Mouse (Mus musculus) liver, embryonic 13.5 days (tissue): ENCODE data around the gene Htr1a. TPM values are rescaled to one million over a fixed set of nuclear protein-coding genes. Genes with fewer than 3 reads are reported as not detected.

Source experiments
- ATAC-seq: fragments of 200-750 bp; cut with Nextera tagmentation; 2 replicates; pipeline ENCODE4 v1.8.0; 2017; ENCODE audit warnings: low read depth, mild to moderate bottlenecking, moderate number of reproducible peaks, moderate library complexity
- DNase-seq: peaks from one replicate; pipeline ENCODE4 v3.0.0; 2022
- H3K27ac ChIP-seq: fragments of 300-500 bp; sonication (generic); 2 replicates; pipeline ENCODE4 v1.5.1; 2015; ENCODE audit warnings: moderate library complexity, mild to moderate bottlenecking, inconsistent platforms
- H3K27me3 ChIP-seq: fragments of 300-500 bp; sonication (generic); 2 replicates; pipeline ENCODE4 v1.6.1; 2015; ENCODE audit warnings: mild to moderate bottlenecking, inconsistent platforms
- H3K36me3 ChIP-seq: fragments of 300-500 bp; sonication (generic); 2 replicates; pipeline ENCODE4 v1.6.1; 2015; ENCODE audit warnings: mild to moderate bottlenecking, inconsistent platforms
- H3K4me1 ChIP-seq: fragments of 300-500 bp; sonication (generic); replicated peaks from 2 replicates; pipeline ENCODE4 v1.6.1; 2015; ENCODE audit warnings: inconsistent platforms
- H3K4me2 ChIP-seq: fragments of 300-500 bp; sonication (generic); 2 replicates; pipeline ENCODE4 v1.6.1; 2015; ENCODE audit warnings: inconsistent platforms, mild to moderate bottlenecking, moderate library complexity
- H3K4me3 ChIP-seq: fragments of 300-500 bp; sonication (generic); replicated peaks from 2 replicates; pipeline ENCODE4 v1.5.1; 2015; ENCODE audit warnings: mild to moderate bottlenecking, inconsistent platforms
- H3K9ac ChIP-seq: fragments of 300-500 bp; sonication (generic); 2 replicates; pipeline ENCODE4 v1.6.1; 2015; ENCODE audit warnings: mild to moderate bottlenecking, inconsistent platforms
- H3K9me3 ChIP-seq: fragments of 300-500 bp; sonication (generic); replicated peaks from 2 replicates; pipeline ENCODE4 v1.6.1; 2016; ENCODE audit warnings: inconsistent platforms
- WGBS: fragments of 180-500 bp; shearing (Covaris S2); methylation state at CpG from one replicate; pipeline ENCODE4 v1.1.7; 2015; ENCODE audit not compliant: insufficient replicate concordance; 5-methylcytosine and 5-hydroxymethylcytosine counted together
- polyA plus RNA-seq: library from polyadenylated mRNA; unstranded; fragments of >200 nt; fragmentation: Nextera tagmentation; extraction: Ambion mirVana; gene quantifications from 2 replicates; pipeline ENCODE4 v1.2.1, GENCODE M21; 2015

Htr1a gene
- not detected in 2 replicates for polyA plus RNA-seq

GRCm38 (mm10) chr13:105443339-105443738 is at the start of gene Htr1a:
TSS of gene Htr1a (plus strand) at chr13:105443639.
- peaks cover 39% of the 10 kb centered on the region for H3K27me3 ChIP-seq
- ATAC-seq = no peak
- WGBS = 10% methylated on average over 8 of the region's 8 CpGs
- H3K4me2 ChIP-seq = no peak within 1 kb of the TSS
- no peaks in the 10 kb centered on the region for H3K4me1 ChIP-seq
- no peak within 1 kb of the TSS for H3K4me3 ChIP-seq
- no peak within 1 kb of the TSS for H3K9ac ChIP-seq
- no peaks in the 10 kb centered on the region for H3K9me3 ChIP-seq
- H3K27ac ChIP-seq = no peak within 1 kb of the TSS
- DNase-seq = no peak
- H3K36me3 ChIP-seq = no peaks in the 10 kb centered on the region

DNA sequence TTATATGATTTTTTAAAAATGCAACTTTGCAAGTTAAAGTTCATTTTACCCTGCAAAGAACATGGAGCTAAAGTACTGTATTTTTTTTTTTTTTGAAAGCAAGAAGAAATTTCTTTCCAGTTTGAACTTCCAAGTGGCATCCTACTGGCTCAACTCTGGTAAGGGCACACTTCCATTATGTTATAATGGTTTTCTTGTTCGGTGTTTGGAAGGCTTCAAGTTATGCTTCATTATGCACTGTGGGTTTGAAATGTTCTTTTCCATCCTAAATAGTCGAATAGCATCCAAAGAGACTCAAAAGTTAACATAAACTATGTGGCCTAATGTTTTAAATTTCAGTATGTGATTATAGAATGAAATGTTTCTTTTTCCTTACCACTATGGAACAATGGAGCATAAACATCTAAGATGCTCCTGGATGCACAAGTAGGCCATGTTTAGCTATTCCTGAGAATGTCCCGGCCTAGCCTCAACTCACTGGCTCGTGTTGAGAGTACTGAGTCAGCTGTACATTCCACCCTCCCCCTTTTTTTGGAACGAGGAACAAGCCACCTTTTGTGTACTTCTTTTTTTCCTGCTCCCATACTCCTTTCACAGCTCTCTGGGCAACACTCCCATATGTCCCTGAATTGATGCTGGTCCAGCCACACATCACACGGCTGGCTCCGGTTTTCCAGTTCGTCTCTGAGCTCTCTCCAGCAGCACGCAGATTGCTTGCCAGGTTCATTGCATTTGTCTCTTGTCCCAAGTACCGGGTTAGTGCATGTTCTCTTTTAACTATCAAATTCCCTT is 31.7 kb upstream of the Htr1a start:
- Histone ChIP-seq H3K4me3 (no peak overlapping the region), H3K9ac (no peak overlapping the region), H3K4me1 (no peaks in the 10 kb centered on the region), H3K4me2 (no peak overlapping the region), H3K9me3 (no peaks in the 10 kb centered on the region), H3K36me3 (no peaks in the 10 kb centered on the region), H3K27me3 (no peaks in the 10 kb centered on the region), H3K27ac (no peak overlapping the region)
- DNase-seq (no peak), ATAC-seq (no peak)
- WGBS = 64% methylated on average over 10 of the region's 10 CpGs

DNA sequence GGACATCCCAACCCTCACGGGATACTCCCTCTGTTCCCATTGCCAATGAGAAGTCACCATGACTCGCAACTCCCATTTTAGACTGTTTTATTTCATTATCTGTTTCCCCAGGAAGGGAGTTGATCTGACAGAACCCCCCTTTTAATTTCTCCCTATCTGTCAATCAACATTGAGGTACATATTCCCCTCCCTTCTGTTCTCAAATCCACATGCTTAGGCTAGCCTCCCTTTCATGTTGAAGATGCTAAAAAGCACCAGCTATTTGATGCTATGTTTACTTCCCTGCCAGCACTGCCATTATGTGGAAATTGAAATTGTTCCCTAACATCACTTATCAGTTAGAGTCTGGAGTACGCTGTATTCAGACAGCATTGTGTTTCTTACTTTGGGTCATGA is 31.1 kb upstream of the Htr1a start:
- H3K9me3 ChIP-seq = no peaks in the 10 kb centered on the region

GRCm38 (mm10) chr13:105433141-105433540 is 10.3 kb upstream of the Htr1a start:
- Histone ChIP-seq H3K4me3 (no peak overlapping the region), H3K36me3 (no peaks in the 10 kb centered on the region), H3K27ac (no peak overlapping the region), H3K4me2 (no peak overlapping the region), H3K9me3 (no peaks in the 10 kb centered on the region), H3K4me1 (no peaks in the 10 kb centered on the region), H3K27me3 (no peaks in the 10 kb centered on the region), H3K9ac (no peak overlapping the region)
- ATAC-seq = no peak
- no peak for DNase-seq
- WGBS = 62% methylated on average over 2 of the region's 2 CpGs

More for the DNA sequence above, 31.1 kb upstream of the Htr1a start:
- Histone ChIP-seq H3K4me1 (no peaks in the 10 kb centered on the region), H3K9ac (no peak overlapping the region), H3K36me3 (no peaks in the 10 kb centered on the region), H3K27me3 (no peaks in the 10 kb centered on the region), H3K27ac (no peak overlapping the region), H3K4me2 (no peak overlapping the region), H3K4me3 (no peak overlapping the region)
- WGBS = 73% methylated on average over 3 of the region's 3 CpGs
- ATAC-seq (no peak), DNase-seq (no peak)

DNA sequence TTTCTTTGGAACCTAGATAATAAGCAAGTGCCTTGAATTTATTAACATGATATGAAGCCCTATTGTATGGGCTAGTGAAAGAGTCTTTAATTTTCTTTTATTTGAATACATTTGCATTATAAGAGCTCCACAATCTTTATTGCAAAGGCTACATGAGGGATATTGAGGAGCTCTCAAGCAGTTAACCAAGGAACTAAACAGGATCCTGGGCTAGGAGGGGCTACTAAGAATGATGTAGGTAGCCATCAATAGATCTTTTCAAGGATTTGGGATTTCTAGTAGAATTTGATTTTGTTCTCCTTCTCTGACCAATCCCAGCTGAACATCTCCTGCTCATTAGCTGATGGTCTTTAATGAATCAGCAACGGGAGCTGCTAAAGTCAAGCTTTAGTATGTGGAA is 9.8 kb upstream of the Htr1a start:
- H3K9me3 ChIP-seq = no peaks in the 10 kb centered on the region
- no peak overlapping the region for H3K27ac ChIP-seq
- H3K27me3 ChIP-seq = no peaks in the 10 kb centered on the region
- no peak for DNase-seq
- H3K4me3 ChIP-seq = no peak overlapping the region
- no peak for ATAC-seq
- H3K4me1 ChIP-seq = no peaks in the 10 kb centered on the region
- no peak overlapping the region for H3K9ac ChIP-seq
- WGBS = 83% methylated on average over 1 of the region's 1 CpGs
- H3K36me3 ChIP-seq = no peaks in the 10 kb centered on the region
- H3K4me2 ChIP-seq = no peak overlapping the region

GRCm38 (mm10) chr13:105442576-105442975 is 863 bp upstream of the Htr1a start:
- no peak overlapping the region for H3K27ac ChIP-seq
- H3K36me3 ChIP-seq = no peaks in the 10 kb centered on the region
- no peaks in the 10 kb centered on the region for H3K9me3 ChIP-seq
- ATAC-seq (no peak), DNase-seq (no peak)
- WGBS = 2% methylated on average over 6 of the region's 6 CpGs
- no peaks in the 10 kb centered on the region for H3K4me1 ChIP-seq
- H3K27me3 ChIP-seq = peaks cover 39% of the 10 kb centered on the region
- H3K4me3 ChIP-seq = no peak overlapping the region
- no peak overlapping the region for H3K4me2 ChIP-seq
- H3K9ac ChIP-seq = no peak overlapping the region

- WGBS = 2% methylated on average over 15 of the region's 15 CpGs
- H3K9ac ChIP-seq = no peak overlapping the region
- ATAC-seq (no peak), DNase-seq (no peak)
- no peaks in the 10 kb centered on the region for H3K9me3 ChIP-seq
- H3K4me2 ChIP-seq = no peak overlapping the region
- no peaks in the 10 kb centered on the region for H3K4me1 ChIP-seq
- no peaks in the 10 kb centered on the region for H3K36me3 ChIP-seq
- H3K27me3 ChIP-seq = peaks cover 39% of the 10 kb centered on the region
- no peak overlapping the region for H3K27ac ChIP-seq
- no peak overlapping the region for H3K4me3 ChIP-seq
Observed at GRCm38 (mm10) chr13:105443871-105444237, 415 bp downstream of the Htr1a start.

- H3K27ac ChIP-seq = no peak overlapping the region
- no peak for ATAC-seq
- no peaks in the 10 kb centered on the region for H3K9me3 ChIP-seq
- no peak overlapping the region for H3K4me3 ChIP-seq
- H3K4me1 ChIP-seq = no peaks in the 10 kb centered on the region
- no peak overlapping the region for H3K9ac ChIP-seq
- peaks cover 39% of the 10 kb centered on the region for H3K27me3 ChIP-seq
- no peak overlapping the region for H3K4me2 ChIP-seq
- DNase-seq = no peak
- H3K36me3 ChIP-seq = no peaks in the 10 kb centered on the region
- WGBS = 4% methylated on average over 39 of the region's 39 CpGs
Observed at GRCm38 (mm10) chr13:105444238-105444894, 927 bp downstream of the Htr1a start.

DNA sequence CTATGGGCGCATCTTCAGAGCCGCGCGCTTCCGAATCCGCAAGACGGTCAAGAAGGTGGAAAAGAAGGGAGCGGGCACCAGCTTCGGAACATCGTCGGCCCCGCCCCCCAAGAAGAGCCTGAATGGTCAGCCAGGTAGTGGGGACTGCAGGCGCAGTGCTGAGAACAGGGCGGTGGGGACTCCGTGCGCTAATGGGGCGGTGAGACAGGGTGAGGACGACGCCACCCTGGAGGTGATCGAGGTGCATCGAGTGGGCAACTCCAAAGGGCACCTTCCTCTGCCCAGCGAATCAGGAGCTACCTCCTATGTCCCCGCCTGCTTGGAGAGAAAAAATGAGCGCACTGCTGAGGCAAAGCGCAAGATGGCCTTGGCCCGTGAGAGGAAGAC is 1.4 kb downstream of the Htr1a start:
- peaks cover 39% of the 10 kb centered on the region for H3K27me3 ChIP-seq
- H3K4me1 ChIP-seq = no peaks in the 10 kb centered on the region
- no peak for ATAC-seq
- DNase-seq = no peak
- 5% methylated on average over 26 of the region's 26 CpGs for WGBS
- H3K9me3 ChIP-seq = no peaks in the 10 kb centered on the region
- no peak overlapping the region for H3K9ac ChIP-seq
- H3K4me3 ChIP-seq = no peak overlapping the region
- H3K36me3 ChIP-seq = no peaks in the 10 kb centered on the region
- no peak overlapping the region for H3K4me2 ChIP-seq
- no peak overlapping the region for H3K27ac ChIP-seq

DNA sequence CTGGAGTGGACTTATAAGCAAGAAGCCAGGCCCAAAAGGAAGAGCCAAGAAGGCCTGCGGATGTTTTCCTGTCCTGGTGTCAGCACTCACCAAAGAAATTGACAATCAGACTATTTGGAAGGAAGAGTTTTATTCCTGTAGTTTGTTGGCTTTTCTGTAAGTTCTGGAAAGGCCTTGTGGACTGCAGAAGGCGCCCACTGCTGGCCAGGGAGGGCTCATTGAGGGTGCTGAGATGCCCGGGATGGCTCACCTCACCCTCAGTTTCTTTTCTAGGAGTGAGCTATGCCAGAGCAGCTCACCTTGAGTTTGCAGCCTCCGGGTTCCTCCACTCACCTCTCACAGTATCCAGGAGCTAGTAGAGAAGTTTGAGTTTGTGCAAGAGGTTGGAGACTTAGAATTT is 2.8 kb downstream of the Htr1a start:
- H3K36me3 ChIP-seq = no peaks in the 10 kb centered on the region
- no peak overlapping the region for H3K9ac ChIP-seq
- no peaks in the 10 kb centered on the region for H3K4me1 ChIP-seq
- ATAC-seq (no peak), DNase-seq (no peak)
- H3K4me2 ChIP-seq = no peak overlapping the region
- no peak overlapping the region for H3K4me3 ChIP-seq
- H3K9me3 ChIP-seq = no peaks in the 10 kb centered on the region
- H3K27ac ChIP-seq = no peak overlapping the region
- WGBS = 3% methylated on average over 4 of the region's 4 CpGs
- H3K27me3 ChIP-seq = peaks cover 39% of the 10 kb centered on the region

DNA sequence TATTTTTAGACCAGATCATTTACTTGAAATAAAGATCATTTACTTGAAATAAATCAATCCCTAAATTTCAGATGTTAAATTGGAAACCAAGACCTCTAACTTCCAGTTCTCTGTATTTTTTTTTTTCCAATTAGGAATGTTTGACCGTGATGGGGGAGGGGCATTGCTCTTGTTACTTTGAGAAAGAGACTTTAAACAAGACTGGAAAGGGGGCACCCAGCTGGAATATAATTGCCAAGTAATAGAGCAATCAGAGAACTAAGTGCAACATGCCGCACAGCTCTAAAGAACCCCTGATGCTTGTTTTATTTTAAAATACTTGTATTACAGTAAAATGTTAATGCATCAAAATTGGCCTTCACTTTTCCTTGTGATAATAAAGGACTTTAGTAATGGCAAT is 4.3 kb downstream of the Htr1a start:
- ATAC-seq (no peak), DNase-seq (no peak)
- peaks cover 39% of the 10 kb centered on the region for H3K27me3 ChIP-seq
- no peak overlapping the region for H3K4me3 ChIP-seq
- 45% methylated on average over 2 of the region's 2 CpGs for WGBS
- no peaks in the 10 kb centered on the region for H3K36me3 ChIP-seq
- no peak overlapping the region for H3K27ac ChIP-seq
- no peaks in the 10 kb centered on the region for H3K4me1 ChIP-seq
- no peak overlapping the region for H3K4me2 ChIP-seq
- H3K9ac ChIP-seq = no peak overlapping the region
- no peaks in the 10 kb centered on the region for H3K9me3 ChIP-seq

- no peaks in the 10 kb centered on the region for H3K4me1 ChIP-seq
- no peak overlapping the region for H3K4me2 ChIP-seq
- H3K27ac ChIP-seq = no peak overlapping the region
- ATAC-seq (no peak), DNase-seq (no peak)
- no peak overlapping the region for H3K4me3 ChIP-seq
- H3K9ac ChIP-seq = no peak overlapping the region
- H3K27me3 ChIP-seq = 0 out of 2 replicates have a peak, but pooled peaks cover 2% of the 10 kb centered on the region
- WGBS = 67% methylated on average over 3 of the region's 3 CpGs
- H3K9me3 ChIP-seq = no peaks in the 10 kb centered on the region
- no peaks in the 10 kb centered on the region for H3K36me3 ChIP-seq
Observed at GRCm38 (mm10) chr13:105451536-105451935, 8.1 kb downstream of the Htr1a start.
